Mouse (Mus musculus) heart, embryonic 14.5 days (tissue): ENCODE measurements around the gene Spib. TPM values are rescaled to one million over a fixed set of nuclear protein-coding genes. Genes with fewer than 3 reads are reported as not detected.

Experiments used
- ATAC-seq: fragments of 200-750 bp; cut with Nextera tagmentation; 2 replicates; pipeline ENCODE4 v1.8.0; 2017; ENCODE audit warnings: low read depth, moderate TSS enrichment; ENCODE audit not compliant: insufficient number of reproducible peaks, insufficient read depth, low FRiP score
- H3K27ac ChIP-seq, 2 experiments: fragments of 200-500 bp in 1 of 2; fragments of 300-500 bp in 1 of 2; sonication (generic) in 1 of 2; replicated peaks in 1 of 2; 2 replicates each; pipeline ENCODE4 v1.5.1; 2012 to 2014; ENCODE audit warnings: low read depth in 2 of 2, low read length in 2 of 2, control low read depth in 1 of 2, mild to moderate bottlenecking in 1 of 2, mixed read lengths in 1 of 2; ENCODE audit not compliant: control insufficient read depth in 1 of 2, insufficient read depth in 1 of 2
- H3K27me3 ChIP-seq: fragments of 300-500 bp; sonication (generic); 2 replicates; pipeline ENCODE4 v1.6.1; 2014; ENCODE audit warnings: mild to moderate bottlenecking, low read length, control low read depth; ENCODE audit not compliant: control insufficient read depth, insufficient read depth
- H3K36me3 ChIP-seq: fragments of 300-500 bp; sonication (generic); 2 replicates; pipeline ENCODE4 v1.6.1; 2014; ENCODE audit warnings: mild to moderate bottlenecking, control low read depth, low read length, mixed read lengths; ENCODE audit not compliant: control insufficient read depth, insufficient read depth
- H3K4me1 ChIP-seq, 2 experiments: fragments of 200-500 bp in 1 of 2; fragments of 300-500 bp in 1 of 2; sonication (generic) in 1 of 2; 2 replicates each; pipeline ENCODE4 v1.6.1; 2012 to 2014; ENCODE audit warnings: low read length in 2 of 2, control low read depth in 1 of 2, mixed read lengths in 1 of 2; ENCODE audit not compliant: control insufficient read depth in 2 of 2, insufficient read depth in 2 of 2
- H3K4me2 ChIP-seq: fragments of 300-500 bp; sonication (generic); 2 replicates; pipeline ENCODE4 v1.6.1; 2014; ENCODE audit warnings: mild to moderate bottlenecking, low read length
- H3K4me3 ChIP-seq, 2 experiments: fragments of 200-500 bp in 1 of 2; fragments of 300-500 bp in 1 of 2; sonication (generic) in 1 of 2; 2 replicates each; pipeline ENCODE4 v1.5.1; 2012 to 2014; ENCODE audit warnings: low read length in 2 of 2, mild to moderate bottlenecking in 2 of 2, control low read depth in 1 of 2, low read depth in 1 of 2, moderate library complexity in 1 of 2; ENCODE audit not compliant: control insufficient read depth in 1 of 2, insufficient read depth in 1 of 2
- H3K9ac ChIP-seq: fragments of 300-500 bp; sonication (generic); 2 replicates; pipeline ENCODE4 v1.6.1; 2014; ENCODE audit warnings: mild to moderate bottlenecking, low read length
- H3K9me3 ChIP-seq: fragments of 300-500 bp; sonication (generic); 2 replicates; pipeline ENCODE4 v1.6.1; 2016; ENCODE audit warnings: low read length, control low read depth; ENCODE audit not compliant: control insufficient read depth
- WGBS: fragments of 180-500 bp; shearing (Covaris S2); extraction: QIAGEN DNeasy Blood & Tissue Kit; methylation state at CpG from one replicate; pipeline ENCODE4 v1.1.7; 2014; 5-methylcytosine and 5-hydroxymethylcytosine counted together
- polyA plus RNA-seq: library from polyadenylated mRNA; unstranded; fragments of >200 nt; fragmentation: Nextera tagmentation; extraction: Ambion mirVana; gene quantifications from 2 replicates; pipeline ENCODE4 v1.2.1, GENCODE M21; 2014

Gene Spib
- polyA plus RNA-seq, 1 experiment from 2014 or later, result not detected

- Histone ChIP-seq H3K36me3 (peaks cover 7% of the 10 kb centered on the region; the same call in 1 of the 2 replicates), H3K9me3 (no peaks in the 10 kb centered on the region), H3K4me1 (peaks cover 7 to 8% of the 10 kb centered on the region in 2 experiments), H3K4me2 (no peak overlapping the region), H3K27ac (no peak overlapping the region), H3K27me3 (peaks cover 9% of the 10 kb centered on the region; the same call in 1 of the 2 replicates), H3K4me3 (no peak overlapping the region), H3K9ac (no peak overlapping the region)
- 70% methylated on average over 1 of the region's 1 CpGs for WGBS
- ATAC-seq, result no peak
Observed at GRCm38 (mm10) chr7:44498922-44499321, 32.9 kb downstream of the Spib start.

- Histone ChIP-seq H3K4me2 (peak overlapping the region; percentile 85), H3K9me3 (no peaks in the 10 kb centered on the region), H3K4me1 (peaks cover 7 to 8% of the 10 kb centered on the region in 2 experiments), H3K4me3 (0 out of 4 replicates have a peak overlapping the region, but pooled peaks of 1 of the 2 experiments have one; percentile 76), H3K36me3 (peaks cover 18% of the 10 kb centered on the region; the same call in 1 of the 2 replicates), H3K9ac (no peak overlapping the region), H3K27ac (no peak overlapping the region), H3K27me3 (peaks cover 9% of the 10 kb centered on the region; the same call in 1 of the 2 replicates)
- ATAC-seq, result no peak
- WGBS, result 84% methylated on average over 10 of the region's 10 CpGs
Observed at GRCm38 (mm10) chr7:44497361-44498055, 34.4 kb downstream of the Spib start.

- peak overlapping the region; percentile 66 to 91 for H3K27ac ChIP-seq
- no peaks in the 10 kb centered on the region for H3K9me3 ChIP-seq
- WGBS, result 1% methylated on average over 25 of the region's 26 CpGs
- peak overlapping the region; percentile 83 for H3K9ac ChIP-seq
- H3K36me3 ChIP-seq, result peaks cover 25% of the 10 kb centered on the region
- peak overlapping the region; percentile 85 for H3K4me2 ChIP-seq
- H3K4me1 ChIP-seq, result peaks cover 7 to 8% of the 10 kb centered on the region in 2 experiments
- no peak for ATAC-seq
- peaks cover 9% of the 10 kb centered on the region; the same call in 1 of the 2 replicates for H3K27me3 ChIP-seq
- H3K4me3 ChIP-seq, result peak overlapping the region; percentile 69 to 76
Observed at GRCm38 (mm10) chr7:44496771-44497109, 35.1 kb downstream of the Spib start.

GRCm38 (mm10) chr7:44495992-44496770, 35.7 kb downstream of the Spib start, which contains the start of the genes Emc10 and Fam71e1:
Gene Emc10 (minus strand): TSS chr7:44496529.
Gene Fam71e1 (plus strand): TSS chr7:44496581.
- H3K27me3 ChIP-seq, result peaks cover 9% of the 10 kb centered on the region; the same call in 1 of the 2 replicates
- H3K4me2 ChIP-seq, result peak within 1 kb of the TSS; percentile 85
- ATAC-seq, result peak; percentile 91
- H3K27ac ChIP-seq, result peak within 1 kb of the TSS; percentile 79 to 91
- peak within 1 kb of the TSS; percentile 83 for H3K9ac ChIP-seq
- no peaks in the 10 kb centered on the region for H3K9me3 ChIP-seq
- peaks cover 7 to 8% of the 10 kb centered on the region in 2 experiments for H3K4me1 ChIP-seq
- peak within 1 kb of the TSS; percentile 69 to 76 for H3K4me3 ChIP-seq
- H3K36me3 ChIP-seq, result peaks cover 31% of the 10 kb centered on the region
- under 1% methylated on average over 58 of the region's 58 CpGs for WGBS

- Histone ChIP-seq H3K9ac (peak overlapping the region; percentile 83), H3K27me3 (0 out of 2 replicates have a peak, but pooled peaks cover 7% of the 10 kb centered on the region), H3K27ac (no peak overlapping the region), H3K4me1 (peaks cover 9 to 11% of the 10 kb centered on the region in 2 experiments), H3K4me3 (peak overlapping the region in 1 of 2 experiments; percentile 76; a peak in 1 of 4 replicates), H3K4me2 (peak overlapping the region; percentile 85), H3K9me3 (no peaks in the 10 kb centered on the region), H3K36me3 (peaks cover 42% of the 10 kb centered on the region)
- ATAC-seq, result no peak
- 85% methylated on average over 7 of the region's 7 CpGs for WGBS
Observed at GRCm38 (mm10) chr7:44495086-44495485, 36.8 kb downstream of the Spib start.

- Histone ChIP-seq H3K27ac (no peak overlapping the region), H3K4me2 (no peak overlapping the region), H3K9me3 (no peaks in the 10 kb centered on the region), H3K4me1 (peaks cover 9 to 13% of the 10 kb centered on the region in 2 experiments), H3K9ac (no peak overlapping the region), H3K27me3 (0 out of 2 replicates have a peak, but pooled peaks cover 4% of the 10 kb centered on the region), H3K4me3 (no peak overlapping the region), H3K36me3 (peaks cover 46% of the 10 kb centered on the region)
- no peak for ATAC-seq
- 87% methylated on average over 12 of the region's 12 CpGs for WGBS
Observed at GRCm38 (mm10) chr7:44494681-44495080, 37.2 kb downstream of the Spib start.

GRCm38 (mm10) chr7:44492166-44492826, 39.6 kb downstream of the Spib start:
- 93% methylated on average over 21 of the region's 21 CpGs for WGBS
- Histone ChIP-seq H3K4me2 (no peak overlapping the region), H3K4me1 (peaks cover 9 to 13% of the 10 kb centered on the region in 2 experiments), H3K27me3 (no peaks in the 10 kb centered on the region), H3K36me3 (peaks cover 60% of the 10 kb centered on the region), H3K4me3 (no peak overlapping the region), H3K9me3 (no peaks in the 10 kb centered on the region), H3K27ac (no peak overlapping the region), H3K9ac (no peak overlapping the region)
- ATAC-seq, result no peak
